Mouse (Mus musculus): Measurements from ENCODE around the gene Selenof. TPM values are rescaled to one million over a fixed set of nuclear protein-coding genes. Genes with fewer than 3 reads are reported as not detected.

The Selenof gene
- 100 to 1,000 TPM; 107 to 127 (median 111) TPM for total RNA-seq (2022)

- peak; percentile 97 to 99 for DNase-seq (ENCODE audit: low spot score in 2 of 2)
Measured at GRCm38 (mm10) chr3:144570047-144570815, at the start of gene Selenof, which contains the start of gene Hs2st1. Gene Selenof, plus strand, starts transcription at chr3:144570304. Gene Hs2st1, minus strand, starts transcription at chr3:144570181.

GRCm38 (mm10) chr3:144527918-144528317 is 42.2 kb upstream of the Selenof start:
- DNase-seq (ENCODE audit: low spot score in 2 of 2): no peak

GRCm38 (mm10) chr3:144531023-144531422 is 39.1 kb upstream of the Selenof start:
- DNase-seq (ENCODE audit: low spot score in 2 of 2): no peak

- no peak for DNase-seq (ENCODE audit: low spot score in 2 of 2)
Measured at GRCm38 (mm10) chr3:144535056-144535455, 35.0 kb upstream of the Selenof start.

- DNase-seq (ENCODE audit: low spot score in 2 of 2): no peak
Measured at GRCm38 (mm10) chr3:144537078-144537855, 32.8 kb upstream of the Selenof start.

GRCm38 (mm10) chr3:144539051-144539450 is 31.1 kb upstream of the Selenof start:
- no peak for DNase-seq (ENCODE audit: low spot score in 2 of 2)

- DNase-seq (ENCODE audit: low spot score in 2 of 2): no peak
Measured at GRCm38 (mm10) chr3:144540805-144541204, 29.3 kb upstream of the Selenof start.

- no peak for DNase-seq (ENCODE audit: low spot score in 2 of 2)
Measured at GRCm38 (mm10) chr3:144541906-144542438, 28.1 kb upstream of the Selenof start.

GRCm38 (mm10) chr3:144545152-144545551 is 25.0 kb upstream of the Selenof start:
- no peak for DNase-seq (ENCODE audit: low spot score in 2 of 2)

- no peak for DNase-seq (ENCODE audit: low spot score in 2 of 2)
Measured at GRCm38 (mm10) chr3:144545832-144546231, 24.3 kb upstream of the Selenof start.

GRCm38 (mm10) chr3:144546490-144546889 is 23.6 kb upstream of the Selenof start:
- no peak for DNase-seq (ENCODE audit: low spot score in 2 of 2)

- no peak for DNase-seq (ENCODE audit: low spot score in 2 of 2)
Measured at GRCm38 (mm10) chr3:144548186-144548845, 21.8 kb upstream of the Selenof start.

GRCm38 (mm10) chr3:144550036-144550435 is 20.1 kb upstream of the Selenof start:
- peak in 1 of 2 experiments; percentile 47 for DNase-seq (ENCODE audit: low spot score in 2 of 2)

GRCm38 (mm10) chr3:144550659-144551058 is 19.4 kb upstream of the Selenof start:
- no peak for DNase-seq (ENCODE audit: low spot score in 2 of 2)

- DNase-seq (ENCODE audit: low spot score in 2 of 2): no peak
Measured at GRCm38 (mm10) chr3:144551416-144551815, 18.7 kb upstream of the Selenof start.

GRCm38 (mm10) chr3:144553942-144554341 is 16.2 kb upstream of the Selenof start:
- no peak for DNase-seq (ENCODE audit: low spot score in 2 of 2)

GRCm38 (mm10) chr3:144554503-144554902 is 15.6 kb upstream of the Selenof start:
- DNase-seq (ENCODE audit: low spot score in 2 of 2): no peak

GRCm38 (mm10) chr3:144555144-144555543 is 15.0 kb upstream of the Selenof start:
- no peak for DNase-seq (ENCODE audit: low spot score in 2 of 2)

- no peak for DNase-seq (ENCODE audit: low spot score in 2 of 2)
Measured at GRCm38 (mm10) chr3:144556625-144557324, 13.3 kb upstream of the Selenof start.

GRCm38 (mm10) chr3:144558274-144558673 is 11.8 kb upstream of the Selenof start:
- no peak for DNase-seq (ENCODE audit: low spot score in 2 of 2)
